Mouse (Mus musculus) intestine, postnatal 0 days (tissue): ENCODE measurements around the gene Sec1. TPM values are rescaled to one million over a fixed set of nuclear protein-coding genes. Genes with fewer than 3 reads are reported as not detected.

Source experiments
- ATAC-seq: fragments of 200-750 bp; cut with Nextera tagmentation; 2 replicates; pipeline ENCODE4 v1.8.0; 2017; ENCODE audit warnings: mild to moderate bottlenecking, moderate TSS enrichment, moderate library complexity
- H3K27ac ChIP-seq: fragments of 300-500 bp; sonication (generic); 2 replicates; pipeline ENCODE4 v1.5.1; 2014; ENCODE audit warnings: mild to moderate bottlenecking, low read depth, low read length, moderate library complexity
- H3K27me3 ChIP-seq: fragments of 300-500 bp; sonication (generic); replicated peaks from 2 replicates; pipeline ENCODE4 v1.6.1; 2014; ENCODE audit warnings: low read length, mixed read lengths; ENCODE audit not compliant: control insufficient read depth, insufficient read depth
- H3K36me3 ChIP-seq: fragments of 300-500 bp; sonication (generic); 2 replicates; pipeline ENCODE4 v1.6.1; 2014; ENCODE audit warnings: mild to moderate bottlenecking, moderate library complexity; ENCODE audit not compliant: control insufficient read depth, insufficient read depth
- H3K4me1 ChIP-seq: fragments of 300-500 bp; sonication (generic); replicated peaks from 2 replicates; pipeline ENCODE4 v1.6.1; 2014; ENCODE audit warnings: antibody characterized with exemption, low read length, mixed read lengths; ENCODE audit not compliant: control insufficient read depth, insufficient read depth
- H3K4me2 ChIP-seq: fragments of 300-500 bp; sonication (generic); replicated peaks from 2 replicates; pipeline ENCODE4 v1.6.1; 2014; ENCODE audit warnings: low read depth, mild to moderate bottlenecking, moderate library complexity
- H3K4me3 ChIP-seq: fragments of 300-500 bp; sonication (generic); 2 replicates; pipeline ENCODE4 v1.5.1; 2014; ENCODE audit warnings: low read depth, low read length
- H3K9ac ChIP-seq: fragments of 300-500 bp; sonication (generic); 2 replicates; pipeline ENCODE4 v1.6.1; 2014; ENCODE audit warnings: mild to moderate bottlenecking, low read depth, low read length
- H3K9me3 ChIP-seq: fragments of 300-500 bp; sonication (generic); 2 replicates; pipeline ENCODE4 v1.6.1; 2016; ENCODE audit warnings: mixed run types; ENCODE audit not compliant: control insufficient read depth
- CTCF ChIP-seq: sonication (generic); IDR thresholded peaks from 2 replicates; pipeline ENCODE4 v1.5.1; 2016; ENCODE audit warnings: low read depth, mild to moderate bottlenecking, control low read depth, antibody characterized with exemption, moderate library complexity
- WGBS: fragments of 180-500 bp; shearing (Covaris S2); extraction: QIAGEN DNeasy Blood & Tissue Kit; methylation state at CpG from one replicate; pipeline ENCODE4 v1.1.7; 2014; 5-methylcytosine and 5-hydroxymethylcytosine counted together
- polyA plus RNA-seq: library from polyadenylated mRNA; unstranded; fragments of >200 nt; fragmentation: Nextera tagmentation; extraction: Ambion mirVana; gene quantifications from 2 replicates; pipeline ENCODE4 v1.2.1, GENCODE M21; 2015

Sec1 gene
- 0.08 and 0.25 TPM in 2 replicates for polyA plus RNA-seq

DNA sequence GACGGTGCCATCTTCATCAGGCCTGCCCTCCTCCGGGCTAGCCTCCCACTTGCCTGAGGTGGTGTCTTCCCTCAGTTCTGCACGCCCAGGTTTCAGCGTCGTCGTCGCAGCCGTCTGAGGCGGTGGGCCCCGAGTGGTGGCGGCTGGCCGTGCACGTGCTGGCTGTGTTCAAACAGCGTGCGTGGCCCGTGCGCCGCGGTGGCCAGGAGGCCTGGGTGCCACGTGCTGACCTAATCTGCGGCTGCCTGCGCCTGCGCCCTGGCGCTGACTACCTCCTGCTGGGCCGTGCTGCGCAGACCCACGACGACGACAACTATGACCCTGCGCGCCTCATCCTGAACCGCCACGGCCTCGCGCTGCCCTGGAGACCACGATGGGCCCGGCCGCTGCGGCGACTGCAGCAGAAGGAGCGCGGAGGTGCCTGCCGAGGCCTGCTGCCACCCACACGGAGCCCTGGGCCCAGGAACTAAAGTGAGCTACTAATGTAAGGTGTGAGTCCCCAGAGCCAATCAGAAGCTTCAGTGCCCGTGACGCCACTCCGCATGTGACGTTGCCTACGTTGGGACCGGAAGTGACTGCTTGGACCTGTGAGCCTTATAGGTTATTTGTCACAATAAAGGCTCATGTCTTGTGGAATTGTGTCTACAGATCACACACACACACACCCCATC is at the start of gene Sec1:
Gene Sec1, minus strand, starts transcription at position 482 of the 671 bp plus-strand sequence.
- Histone ChIP-seq H3K9me3 (no peaks in the 10 kb centered on the region), H3K9ac (no peak within 1 kb of the TSS), H3K4me2 (no peak within 1 kb of the TSS), H3K27me3 (peaks cover 18% of the 10 kb centered on the region), H3K27ac (no peak within 1 kb of the TSS), H3K36me3 (no peaks in the 10 kb centered on the region), H3K4me3 (no peak within 1 kb of the TSS), H3K4me1 (no peaks in the 10 kb centered on the region)
- ATAC-seq, result peak; percentile 3; the same call in 1 of the 2 replicates
- 93% methylated on average over 50 of the region's 50 CpGs for WGBS
- TF ChIP-seq CTCF, result no peak

DNA sequence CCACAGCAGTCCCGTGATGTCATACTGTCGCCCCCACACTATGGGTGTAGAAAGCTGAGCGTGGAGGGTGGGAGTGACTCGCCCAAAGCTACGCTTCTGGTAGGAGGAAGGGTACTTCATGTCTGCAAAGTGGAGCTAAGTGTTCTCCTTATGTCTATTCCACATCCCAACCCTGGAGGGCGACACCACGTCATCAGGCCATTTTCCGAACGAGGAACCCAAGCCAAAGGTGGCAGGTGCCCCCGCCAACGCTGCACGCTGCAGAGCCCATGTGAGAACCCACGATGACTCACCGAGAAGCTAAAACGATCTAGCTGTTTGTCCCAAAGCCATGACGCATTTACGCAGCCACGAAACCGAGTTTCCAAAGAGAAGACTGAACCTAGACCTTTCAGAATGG is 48.1 kb upstream of the Sec1 start:
- ATAC-seq, result no peak
- TF ChIP-seq CTCF, result peak; percentile 59

DNA sequence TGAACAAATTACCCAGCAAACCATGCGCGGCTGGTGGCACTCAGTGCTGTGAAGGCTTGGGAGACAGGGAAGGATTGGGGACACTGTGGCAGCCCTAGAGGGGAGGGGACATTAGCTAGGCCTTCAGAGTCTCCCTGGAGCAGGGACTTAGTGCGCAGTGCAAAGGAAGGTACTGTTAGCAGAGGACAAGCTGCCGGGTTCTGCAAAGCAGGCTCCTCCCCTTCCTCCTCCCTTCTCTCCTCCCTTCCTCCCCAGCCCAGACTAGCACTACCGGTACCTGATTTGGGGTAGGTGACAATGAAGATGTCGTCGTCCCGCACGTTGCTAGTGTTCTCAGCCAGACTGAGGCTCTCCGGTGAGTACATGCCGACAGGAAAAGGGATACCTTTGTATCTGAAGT is 47.6 kb upstream of the Sec1 start:
- Histone ChIP-seq H3K4me1 (no peaks in the 10 kb centered on the region), H3K27me3 (no peaks in the 10 kb centered on the region), H3K9me3 (no peaks in the 10 kb centered on the region), H3K4me3 (no peak overlapping the region), H3K4me2 (peak overlapping the region; percentile 45), H3K36me3 (no peaks in the 10 kb centered on the region), H3K9ac (no peak overlapping the region), H3K27ac (no peak overlapping the region)
- no peak for TF ChIP-seq CTCF
- WGBS, result 36% methylated on average over 11 of the region's 11 CpGs
- ATAC-seq, result no peak

More for the DNA sequence above, 48.1 kb upstream of the Sec1 start:
- Histone ChIP-seq H3K4me3 (no peak overlapping the region), H3K27me3 (no peaks in the 10 kb centered on the region), H3K9ac (no peak overlapping the region), H3K4me1 (no peaks in the 10 kb centered on the region), H3K9me3 (no peaks in the 10 kb centered on the region), H3K27ac (no peak overlapping the region), H3K36me3 (no peaks in the 10 kb centered on the region), H3K4me2 (peak overlapping the region; percentile 45)
- WGBS, result 32% methylated on average over 19 of the region's 19 CpGs

DNA sequence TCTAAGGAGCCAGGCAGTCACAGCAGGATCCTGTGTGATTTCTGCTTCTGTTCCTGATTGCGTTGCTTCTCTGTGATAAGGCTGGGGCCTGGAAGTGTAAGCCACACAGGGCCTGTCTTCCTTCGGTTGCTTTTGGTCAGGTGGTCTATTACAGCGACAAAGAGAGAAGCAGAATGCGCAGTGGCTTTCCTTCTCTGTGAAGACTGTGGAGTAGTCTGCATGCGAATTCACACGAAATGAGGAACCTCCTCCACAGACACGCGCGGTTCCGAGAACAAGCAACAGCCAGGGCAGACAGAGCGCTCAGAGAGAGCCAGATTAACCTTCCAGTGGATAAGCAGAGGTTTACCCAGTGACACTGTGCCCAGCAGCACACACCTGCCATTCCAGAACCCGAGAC is 47.1 kb upstream of the Sec1 start:
- ATAC-seq, result no peak
- no peaks in the 10 kb centered on the region for H3K27me3 ChIP-seq
- H3K27ac ChIP-seq, result no peak overlapping the region
- no peaks in the 10 kb centered on the region for H3K36me3 ChIP-seq
- H3K9me3 ChIP-seq, result no peaks in the 10 kb centered on the region
- H3K4me3 ChIP-seq, result no peak overlapping the region
- 81% methylated on average over 12 of the region's 12 CpGs for WGBS
- H3K4me1 ChIP-seq, result no peaks in the 10 kb centered on the region
- H3K4me2 ChIP-seq, result no peak overlapping the region
- no peak overlapping the region for H3K9ac ChIP-seq
- TF ChIP-seq CTCF, result no peak

DNA sequence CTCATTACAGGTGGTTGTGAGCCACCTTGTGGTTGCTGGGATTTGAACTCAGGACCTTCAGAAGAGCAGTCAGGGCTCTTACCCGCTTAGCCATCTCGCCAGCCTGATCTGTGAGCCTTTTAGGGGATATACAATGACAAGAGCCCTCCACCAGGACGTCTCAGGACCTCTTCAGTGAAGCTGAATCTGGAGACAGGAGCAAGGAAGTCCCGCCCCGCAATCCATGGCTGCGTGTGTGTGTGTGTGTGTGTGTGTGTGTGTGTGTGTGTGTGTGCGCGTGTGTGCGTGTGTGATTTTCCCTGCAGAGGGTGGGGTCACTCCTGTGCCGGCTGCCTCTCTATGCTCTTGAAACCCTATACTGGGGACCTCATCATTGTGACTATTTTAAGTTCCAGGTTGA is 45.6 kb upstream of the Sec1 start:
- H3K9me3 ChIP-seq, result no peaks in the 10 kb centered on the region
- H3K36me3 ChIP-seq, result no peaks in the 10 kb centered on the region
- H3K27me3 ChIP-seq, result no peaks in the 10 kb centered on the region
- no peak overlapping the region for H3K9ac ChIP-seq
- H3K4me3 ChIP-seq, result no peak overlapping the region
- no peak overlapping the region for H3K27ac ChIP-seq
- no peak for TF ChIP-seq CTCF
- 66% methylated on average over 10 of the region's 10 CpGs for WGBS
- no peak for ATAC-seq
- H3K4me2 ChIP-seq, result no peak overlapping the region
- H3K4me1 ChIP-seq, result no peaks in the 10 kb centered on the region

DNA sequence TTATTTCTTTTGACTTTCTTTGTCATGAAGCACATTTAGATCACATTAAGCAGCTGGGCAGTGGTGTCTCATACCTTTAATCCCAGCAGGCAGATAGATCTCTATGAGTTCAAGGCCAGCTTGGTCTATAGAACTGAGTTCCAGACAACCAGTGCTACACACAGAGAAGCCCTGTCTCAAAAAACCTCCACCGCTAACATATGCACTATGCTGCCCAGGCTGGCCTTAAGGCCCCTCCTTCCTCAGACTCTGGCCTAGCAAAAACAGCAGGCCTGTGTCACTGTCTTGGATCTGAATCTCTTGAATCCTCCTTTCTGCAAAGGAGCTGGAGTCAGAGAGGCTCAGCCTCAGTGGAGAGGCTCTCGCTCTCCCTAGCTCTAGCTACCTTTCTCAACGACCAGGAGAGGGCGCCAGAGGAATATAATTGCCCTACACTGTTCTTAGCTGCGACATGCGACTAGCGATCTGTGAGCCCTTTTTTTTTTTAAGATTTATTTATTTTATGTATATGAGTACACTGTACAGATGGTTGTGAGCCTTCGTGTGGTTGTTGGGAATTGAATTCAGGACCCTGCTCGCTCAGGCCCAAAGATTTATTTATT is 45.1 kb upstream of the Sec1 start:
- Histone ChIP-seq H3K36me3 (no peaks in the 10 kb centered on the region), H3K4me3 (no peak overlapping the region), H3K9ac (no peak overlapping the region), H3K4me1 (no peaks in the 10 kb centered on the region), H3K4me2 (no peak overlapping the region), H3K27ac (no peak overlapping the region), H3K9me3 (no peaks in the 10 kb centered on the region), H3K27me3 (no peaks in the 10 kb centered on the region)
- 8% methylated on average over 9 of the region's 9 CpGs for WGBS
- peak; percentile 74 for ATAC-seq
- TF ChIP-seq CTCF, result peak; percentile 91
